16 mouse cellular contexts compared by ENCODE assay signal in the genomic region with DNA sequence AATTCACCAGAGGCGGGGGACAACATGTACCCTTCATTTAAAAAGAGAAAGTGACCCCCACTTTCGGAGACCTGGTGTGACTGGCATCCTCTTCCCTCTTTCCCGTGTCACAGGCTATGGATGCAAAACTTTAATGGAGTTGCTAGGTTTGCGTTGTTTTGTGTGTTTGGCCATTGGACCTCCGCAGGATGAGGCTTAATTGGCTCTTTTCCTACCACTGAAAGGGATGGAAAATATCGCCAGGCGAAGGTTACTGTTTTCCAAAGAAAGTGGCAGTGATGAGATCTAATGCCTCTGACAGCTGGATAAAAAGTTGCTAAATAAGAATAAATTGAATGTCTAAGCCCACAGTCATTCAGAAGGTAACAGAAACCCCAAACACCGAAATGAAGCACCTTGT.
DNase-seq lines count a peak whose midpoint lies in the region; ATAC-seq lines count a peak whose summit lies in the region.
"Had no signal": no experiment of that assay in that cellular context is flagged by ENCODE, and none has a peak within 500 bp of the region (broad histone marks: within the 10 kb centered on the region; RNA-seq: fewer than 3 reads in every experiment).

No protein-coding gene starts in this region.

- no peak overlapping the region for H3K9ac ChIP-seq in forebrain, embryonic 12.5 days
- H3K9ac ChIP-seq in hindbrain, embryonic 14.5 days, result no peak overlapping the region
- no peak overlapping the region for H3K9ac ChIP-seq in midbrain, embryonic 16.5 days (ENCODE audit: low read depth, low read length)
- H3K9ac ChIP-seq: intestine, embryonic 15.5 days had no signal

- H3K4me2 ChIP-seq in forebrain, embryonic 12.5 days, result no peak overlapping the region
- no peak overlapping the region for H3K4me2 ChIP-seq in hindbrain, embryonic 14.5 days (replicated peaks)
- H3K4me2 ChIP-seq in midbrain, embryonic 16.5 days (ENCODE audit: low read length), result no peak overlapping the region
- H3K4me2 ChIP-seq: heart, embryonic 11.5 days; intestine, embryonic 15.5 days had no signal

- 31% methylated on average over 8 of the region's 8 CpGs for WGBS in forebrain, embryonic 12.5 days
- 69% methylated on average over 8 of the region's 8 CpGs for WGBS in hindbrain, embryonic 14.5 days
- 57% methylated on average over 8 of the region's 8 CpGs for WGBS in midbrain, embryonic 16.5 days

- no peaks in the 10 kb centered on the region for H3K36me3 ChIP-seq in forebrain, embryonic 12.5 days (replicated peaks)
- 0 out of 2 replicates have a peak, but pooled peaks cover 1% of the 10 kb centered on the region for H3K36me3 ChIP-seq in hindbrain, embryonic 14.5 days (replicated peaks; ENCODE audit: control insufficient read depth, insufficient read depth)
- no peaks in the 10 kb centered on the region for H3K36me3 ChIP-seq in midbrain, embryonic 16.5 days (ENCODE audit: control insufficient read depth, insufficient read depth, low read length)
- H3K36me3 ChIP-seq: G1E; intestine, embryonic 15.5 days had no signal

- no peaks in the 10 kb centered on the region for H3K27me3 ChIP-seq in forebrain, embryonic 12.5 days
- no peaks in the 10 kb centered on the region for H3K27me3 ChIP-seq in hindbrain, embryonic 14.5 days (ENCODE audit: control insufficient read depth, insufficient read depth, low read length)
- no peaks in the 10 kb centered on the region for H3K27me3 ChIP-seq in midbrain, embryonic 16.5 days (ENCODE audit: control insufficient read depth, insufficient read depth, low read depth, low read length)
- H3K27me3 ChIP-seq: intestine, embryonic 15.5 days had no signal

- peaks cover 48% of the 10 kb centered on the region for H3K4me1 ChIP-seq in forebrain, embryonic 12.5 days
- H3K4me1 ChIP-seq in hindbrain, embryonic 14.5 days (replicated peaks; ENCODE audit: control insufficient read depth, insufficient read depth, low read length), result peaks cover 12% of the 10 kb centered on the region; the same call in 1 of the 2 replicates
- H3K4me1 ChIP-seq in midbrain, embryonic 16.5 days (ENCODE audit: control insufficient read depth, insufficient read depth, low read length), result peaks cover 21% of the 10 kb centered on the region
- H3K4me1 ChIP-seq: intestine, embryonic 15.5 days had no signal

- H3K9me3 ChIP-seq in forebrain, embryonic 12.5 days, result no peaks in the 10 kb centered on the region
- H3K9me3 ChIP-seq in hindbrain, embryonic 14.5 days (ENCODE audit: control insufficient read depth, low read length), result no peaks in the 10 kb centered on the region
- H3K9me3 ChIP-seq in midbrain, embryonic 16.5 days (replicated peaks; ENCODE audit: control insufficient read depth, low read length, poor library complexity, severe bottlenecking), result no peaks in the 10 kb centered on the region
- H3K9me3 ChIP-seq: intestine, embryonic 15.5 days had no signal

- no peak overlapping the region for H3K4me3 ChIP-seq in forebrain, embryonic 12.5 days (replicated peaks)
- no peak overlapping the region for H3K4me3 ChIP-seq in hindbrain, embryonic 14.5 days (replicated peaks; ENCODE audit: low read length)
- H3K4me3 ChIP-seq in midbrain, embryonic 16.5 days (ENCODE audit: low read depth, low read length), result no peak overlapping the region
- H3K4me3 ChIP-seq: intestine, embryonic 15.5 days had no signal

- peak overlapping the region; percentile 81 for H3K27ac ChIP-seq in forebrain, embryonic 12.5 days
- 0 out of 2 replicates have a peak overlapping the region, but pooled peaks have one; percentile 7 for H3K27ac ChIP-seq in hindbrain, embryonic 14.5 days
- peak overlapping the region; percentile 63 for H3K27ac ChIP-seq in midbrain, embryonic 16.5 days (ENCODE audit: low read length)
- H3K27ac ChIP-seq: intestine, embryonic 15.5 days; kidney, postnatal 0 days had no signal

- peak; percentile 3; the same call in 1 of the 2 replicates for ATAC-seq in forebrain, embryonic 12.5 days (ENCODE audit: low FRiP score)
- no peak for ATAC-seq in hindbrain, embryonic 14.5 days (ENCODE audit: low FRiP score)
- ATAC-seq in midbrain, embryonic 16.5 days, result no peak
- ATAC-seq: CD4-positive, CD25-positive, alpha-beta regulatory T cell, adult 4 months; intestine, embryonic 15.5 days had no signal

- DNase-seq in heart, adult 11 months, result peak; percentile 52
- no peak for DNase-seq in heart, postnatal 4 days
- DNase-seq in hindbrain, embryonic 14.5 days (ENCODE audit: low spot score), result no peak
- DNase-seq in frontal cortex, postnatal 25 days (ENCODE audit: low spot score in 2 of 2), result no peak
- no peak for DNase-seq in MN1 (ENCODE audit: low spot score)
- no peak for DNase-seq in frontal cortex, postnatal 10 days (ENCODE audit: low spot score in 2 of 2)
- DNase-seq: adrenal gland, adult 2 months; heart, postnatal 14 days; lung, postnatal 14 days had no signal

Comparison
In these comparisons a context has a peak if more than half of its experiments do, and no peak if none do; other contexts are left out.
1. H3K27ac ChIP-seq: peak in every context shown above with its lines; median percentile 81 in forebrain, embryonic 12.5 days; 63 in midbrain, embryonic 16.5 days; 7 in hindbrain, embryonic 14.5 days.